Mouse (Mus musculus) spleen, adult 2 months (tissue): ENCODE measurements at regions not wholly inside any gene's neighbourhood (a gene's known extent, or its start where the extent isn't known, plus 50 kb on each side); places are given as distances from the start of the nearest gene placed in this dataset.

Source experiments
- CTCF ChIP-seq: fragments of 200-500 bp; IDR thresholded peaks from 2 replicates; pipeline ENCODE4 v1.5.1; 2011; ENCODE audit warnings: mild to moderate bottlenecking, inconsistent platforms; ENCODE audit not compliant: insufficient read depth, insufficient read length, insufficient replicate concordance; ENCODE audit errors: extremely low read depth
- POLR2A ChIP-seq: fragments of 200-500 bp; IDR thresholded peaks from 2 replicates; pipeline ENCODE4 v1.6.1; 2011; ENCODE audit warnings: low read depth, low read length, inconsistent platforms

GRCm38 (mm10) chr1:136698454-136699152 lies 73.9 kb downstream of the Zfp281 start:
- TF ChIP-seq POLR2A (no peak), CTCF (no peak)
